Mouse (Mus musculus) lung, postnatal 14 days (tissue): ENCODE measurements at regions not wholly inside any gene's neighbourhood (a gene's known extent, or its start where the extent isn't known, plus 50 kb on each side); places are given as distances from the start of the nearest gene placed in this dataset.
A peak's percentile ranks its signal among the peaks of the same experiment; 100 is the strongest.

Experiments
- DNase-seq: peaks from one replicate; pipeline ENCODE4 v3.0.0; 2021

DNA sequence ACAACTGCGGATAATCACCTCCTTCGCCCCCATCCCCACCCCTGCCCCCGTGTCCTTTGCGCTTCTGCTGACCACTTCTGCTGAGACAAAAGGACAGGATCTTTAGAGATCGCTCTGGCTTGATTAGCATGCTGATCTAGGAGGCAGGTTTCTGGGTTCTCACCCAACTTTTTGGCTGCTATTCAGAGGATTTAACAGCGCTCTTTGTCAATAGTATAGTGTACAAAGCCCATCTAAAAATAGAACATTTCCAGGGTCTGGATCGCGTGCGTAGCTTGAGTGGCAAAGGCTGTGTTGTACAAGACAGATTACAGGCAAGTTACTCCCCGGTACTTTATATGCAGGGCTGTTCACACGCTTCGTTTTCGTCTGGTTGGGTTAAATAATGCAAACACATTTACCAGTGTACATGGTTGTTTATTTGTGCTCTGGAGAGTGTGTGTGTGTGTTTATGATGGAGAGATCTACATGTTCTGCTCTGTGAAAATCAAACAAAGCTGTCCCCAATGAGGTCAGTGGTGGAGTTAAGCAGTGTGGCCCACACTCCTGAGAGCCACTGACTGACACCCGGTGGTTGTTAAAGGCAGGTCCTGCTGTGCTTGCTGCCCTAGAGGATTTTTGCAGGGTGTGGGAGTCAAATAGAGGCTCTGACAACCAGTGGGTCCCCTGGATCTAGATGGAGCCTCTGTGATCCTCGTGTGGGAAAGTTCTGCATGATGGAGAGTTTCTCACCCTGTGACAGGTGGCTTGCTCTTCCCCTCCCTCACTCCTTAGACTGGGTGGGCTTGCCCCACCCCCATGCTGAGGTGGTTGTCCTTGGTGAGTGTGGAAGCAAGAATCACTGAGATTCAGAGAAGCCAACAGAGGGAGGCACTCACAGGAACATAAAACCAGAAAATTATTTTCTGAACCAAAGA lies 146.5 kb upstream of the Jade1 start:
- DNase-seq: peak; percentile 13

- peak; percentile 53 for DNase-seq
These were observed 147.1 kb upstream of the Jade1 start for GRCm38 (mm10) chr3:41408423-41408820.

DNA sequence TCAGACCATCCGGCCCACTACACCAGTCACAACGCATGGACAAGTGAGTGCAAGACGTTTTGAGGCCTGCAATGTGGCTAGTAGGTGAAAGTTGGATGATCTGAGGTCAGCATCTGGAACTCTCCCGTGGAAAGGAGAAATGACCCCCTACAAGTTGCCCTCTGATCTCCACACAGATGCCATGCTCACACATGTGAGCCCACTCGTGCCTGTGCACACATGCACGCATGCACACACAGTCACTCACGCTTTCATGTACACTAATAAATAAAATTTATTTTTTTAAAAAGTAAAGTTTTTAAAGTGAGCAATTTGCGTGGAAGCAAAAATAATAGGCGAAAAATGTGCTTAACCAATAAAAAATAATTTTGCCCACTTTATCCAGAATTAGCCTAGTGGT lies 147.5 kb upstream of the Jade1 start:
- no peak for DNase-seq

DNA sequence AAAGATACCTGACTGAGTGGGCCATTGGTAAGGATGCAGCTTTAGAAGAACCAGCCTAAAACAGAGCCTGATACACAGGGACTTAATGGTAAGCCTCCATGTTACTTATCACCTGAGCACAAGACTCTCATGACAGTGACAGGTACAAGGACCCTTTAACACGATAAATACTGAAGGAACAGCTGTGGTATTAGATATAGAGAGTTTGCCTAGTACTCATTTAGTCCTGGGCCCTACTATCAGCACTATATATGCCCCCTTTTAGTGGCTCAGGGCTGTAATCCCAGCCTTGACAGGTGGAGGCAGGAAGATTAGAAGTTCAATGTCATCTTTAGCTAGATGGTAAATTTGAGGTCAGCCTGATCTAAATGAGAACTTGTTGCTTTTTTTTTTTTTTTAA lies 148.0 kb upstream of the Jade1 start:
- DNase-seq: no peak

DNA sequence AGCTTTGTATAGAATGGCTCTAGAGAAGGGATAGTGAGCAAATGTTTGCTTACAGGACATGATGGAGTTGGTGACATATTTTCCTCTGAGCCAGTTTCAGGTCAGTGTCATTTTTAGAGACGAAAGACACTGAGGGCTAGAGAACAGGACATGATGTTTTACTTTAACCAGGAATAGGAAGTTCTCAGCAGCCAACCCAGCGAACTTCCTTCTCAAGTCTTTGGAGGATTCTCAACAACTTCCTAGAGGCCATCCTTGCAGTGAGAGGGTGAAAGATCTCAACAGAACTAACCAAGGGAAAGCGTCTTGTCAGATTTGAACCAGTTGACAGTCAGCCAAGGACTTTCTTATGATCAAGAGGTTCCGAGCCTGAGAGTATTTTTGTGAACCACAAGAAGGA lies 153.7 kb upstream of the Jade1 start:
- no peak for DNase-seq

GRCm38 (mm10) chr3:41389868-41390267 lies 165.7 kb upstream of the Jade1 start:
- DNase-seq: no peak

DNA sequence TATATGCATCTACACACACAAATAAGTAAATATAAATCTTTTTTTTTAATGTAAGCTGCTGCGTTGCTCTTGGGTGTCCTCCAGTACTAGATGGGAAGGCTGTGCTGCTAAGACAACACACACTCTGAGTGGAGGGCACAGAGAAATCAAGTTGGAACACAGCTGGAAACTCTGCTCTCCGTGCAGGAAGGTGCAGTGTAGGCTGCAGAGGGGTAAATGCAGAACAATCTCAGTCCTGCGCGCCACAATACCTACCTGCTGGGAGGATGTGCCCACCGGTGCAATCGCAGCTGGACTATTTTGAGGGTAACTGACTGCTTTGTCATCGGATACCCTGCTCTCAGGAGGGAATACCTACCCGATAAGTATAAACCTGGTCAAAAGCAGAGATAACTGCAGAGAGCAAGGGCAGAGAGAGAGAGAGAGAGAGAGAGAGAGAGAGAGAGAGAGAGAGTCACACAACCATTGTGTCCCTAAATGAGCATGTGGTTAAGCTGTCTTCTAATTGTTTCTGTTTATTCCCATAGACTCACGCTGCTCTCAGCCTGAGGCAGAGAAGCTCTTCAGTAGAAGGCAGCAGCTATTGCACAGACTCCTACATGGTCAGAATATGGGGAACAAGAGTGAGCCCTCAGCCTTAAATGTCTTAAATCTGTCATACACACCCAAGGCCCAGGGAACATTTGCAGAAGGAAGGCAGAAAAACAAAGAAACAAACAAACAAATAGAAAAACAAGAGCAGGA lies 167.9 kb upstream of the Jade1 start:
- DNase-seq: no peak

- DNase-seq: no peak
These were observed 169.2 kb upstream of the Jade1 start for GRCm38 (mm10) chr3:41386299-41386698.

GRCm38 (mm10) chr3:41384410-41384809 lies 171.1 kb upstream of the Jade1 start:
- DNase-seq: no peak

DNA sequence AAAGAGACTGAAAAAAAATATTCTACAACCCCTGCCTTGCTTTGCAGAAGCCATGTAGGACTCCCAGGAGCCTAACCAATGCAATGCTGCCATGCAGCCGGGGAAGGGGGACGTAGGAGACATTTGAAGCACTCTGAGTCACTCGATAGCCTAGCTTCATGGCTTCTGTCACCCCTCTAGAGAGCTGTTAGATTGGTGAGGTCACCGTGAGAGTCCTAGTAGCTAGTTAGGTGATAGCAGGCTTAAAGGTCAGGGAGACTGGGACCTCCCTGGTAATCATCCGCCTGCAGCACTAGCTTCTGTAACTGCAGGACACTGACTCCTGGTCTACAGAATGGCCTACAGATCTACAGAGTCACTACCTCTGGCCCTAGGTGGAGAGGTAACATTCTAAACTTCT lies 177.0 kb upstream of the Jade1 start:
- no peak for DNase-seq

GRCm38 (mm10) chr3:41377826-41378406 lies 177.6 kb upstream of the Jade1 start:
- DNase-seq: no peak

GRCm38 (mm10) chr3:41376848-41377582 lies 178.5 kb upstream of the Jade1 start:
- no peak for DNase-seq

GRCm38 (mm10) chr3:41375230-41375930 lies 180.2 kb upstream of the Jade1 start:
- DNase-seq: peak; percentile 16

GRCm38 (mm10) chr3:41373198-41373597 lies 182.3 kb upstream of the Jade1 start:
- no peak for DNase-seq

DNA sequence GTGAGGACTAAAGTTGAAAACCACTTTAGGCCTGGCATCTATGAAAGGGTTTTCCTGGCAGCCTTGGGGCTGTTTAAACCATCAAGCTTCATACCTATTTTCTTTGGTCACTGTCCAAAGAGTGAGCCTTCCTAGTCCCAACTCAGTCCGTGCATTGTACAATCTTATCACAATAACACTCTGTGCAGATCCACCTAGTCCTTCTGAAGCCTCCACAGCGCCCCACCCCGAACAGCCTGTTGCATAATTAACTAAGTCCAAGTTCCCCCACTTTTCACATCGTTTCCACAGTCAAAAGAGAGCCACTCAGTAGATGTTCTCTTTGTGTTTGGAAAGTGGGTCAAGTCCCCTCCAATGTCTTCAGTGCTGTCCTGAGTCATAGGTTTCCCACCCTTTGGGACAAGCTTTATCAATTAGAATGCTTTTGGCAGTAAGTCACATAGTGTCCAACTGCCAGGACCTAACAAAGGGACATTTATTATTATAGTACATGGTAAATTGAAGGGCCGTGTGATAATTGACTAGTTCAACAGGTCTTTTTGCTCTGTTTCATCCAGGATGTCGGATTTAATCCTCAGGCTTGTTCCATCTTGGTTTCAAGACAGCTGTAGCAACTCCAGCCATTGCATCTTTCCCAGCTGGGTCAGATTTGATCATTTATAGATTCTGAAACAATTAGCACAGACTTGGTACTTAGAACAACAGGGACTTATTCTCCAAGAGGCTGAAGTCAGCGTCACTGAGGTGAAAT lies 187.0 kb upstream of the Jade1 start:
- DNase-seq: no peak

- DNase-seq: no peak
These were observed 188.8 kb upstream of the Jade1 start for GRCm38 (mm10) chr3:41366764-41367163.

- DNase-seq: no peak
These were observed 189.3 kb upstream of the Jade1 start for GRCm38 (mm10) chr3:41366264-41366663.

- DNase-seq: no peak
These were observed 190.2 kb upstream of the Jade1 start for GRCm38 (mm10) chr3:41365145-41365830.

GRCm38 (mm10) chr3:41363947-41364346 lies 191.6 kb upstream of the Jade1 start:
- DNase-seq: no peak

DNA sequence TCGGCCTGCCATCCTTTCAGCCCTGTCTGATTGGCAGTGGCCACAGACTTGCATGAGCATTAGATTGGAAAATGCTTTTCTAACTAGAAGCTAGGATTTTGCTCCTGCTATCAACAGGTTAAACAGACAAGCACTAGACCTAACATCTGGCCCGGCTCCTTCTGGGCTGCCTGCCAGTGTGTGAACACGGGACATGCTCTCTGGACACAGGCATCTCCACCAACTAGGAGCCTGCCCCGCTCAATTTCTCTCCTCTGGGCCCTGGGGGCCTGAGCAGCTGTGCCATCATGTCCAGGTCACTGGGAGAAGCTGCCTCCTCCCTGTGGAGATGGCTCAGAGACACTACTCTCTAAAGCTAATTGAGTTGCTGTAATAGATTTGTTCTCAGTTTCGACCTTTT lies 195.3 kb upstream of the Jade1 start:
- DNase-seq: peak; percentile 30

GRCm38 (mm10) chr3:41359458-41359857 lies 196.1 kb upstream of the Jade1 start:
- DNase-seq: no peak
